Mouse (Mus musculus) ovary, adult 18-20 months (tissue): ENCODE results near the gene 1700086D15Rik.
A peak's percentile ranks its signal among the peaks of the same experiment; 100 is the strongest.

Experiments used
- DNase-seq: peaks from one replicate; pipeline ENCODE4 v3.0.0; 2022; ENCODE audit warnings: low spot score, mixed read lengths

The 1700086D15Rik gene

DNA sequence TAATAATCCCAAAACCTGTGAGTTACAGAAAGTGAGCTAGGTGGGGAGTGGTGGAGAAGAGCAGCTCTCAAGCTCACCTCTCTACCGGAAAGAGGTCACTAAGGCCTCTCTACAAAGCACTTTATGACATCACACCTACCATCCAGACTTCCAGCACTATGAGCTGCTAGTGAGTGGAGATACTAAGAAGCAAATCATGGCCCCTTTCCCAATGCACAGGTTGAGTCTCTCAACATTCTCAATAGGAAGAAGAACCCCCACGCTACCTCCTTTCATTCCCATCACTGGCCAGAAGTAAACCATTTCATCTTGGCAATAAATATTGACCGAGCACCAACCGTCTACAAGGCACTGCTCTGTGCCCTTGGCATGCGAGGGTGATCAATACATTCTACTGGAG lies at the start of gene 1700086D15Rik:
1700086D15Rik (minus strand) TSS at position 101 of the 400 bp plus-strand sequence.
- DNase-seq, result no peak

- no peak for DNase-seq
Observed at GRCm38 (mm10) chr11:65209441-65209840, 49.8 kb upstream of the 1700086D15Rik start.

DNA sequence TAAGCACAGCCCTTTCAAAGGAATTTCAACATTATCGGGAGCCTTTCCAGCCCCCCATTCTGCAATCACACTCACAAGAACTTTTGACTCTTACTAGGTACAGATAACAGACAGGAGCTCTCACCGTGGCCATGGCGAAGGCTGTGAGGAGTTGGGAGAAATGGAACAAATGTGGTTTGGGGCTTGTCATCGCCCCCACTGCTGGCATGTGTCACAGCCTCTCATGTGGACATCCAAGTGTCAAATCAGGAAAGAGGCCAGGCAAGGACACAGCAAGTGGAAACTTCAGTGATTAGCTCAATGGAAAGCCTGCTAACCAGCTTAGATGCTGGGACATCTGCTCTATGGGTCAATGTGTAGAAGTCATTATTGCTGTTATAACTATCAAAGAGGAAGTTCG lies 45.6 kb upstream of the 1700086D15Rik start:
- DNase-seq, result no peak

- DNase-seq, result no peak
Observed at GRCm38 (mm10) chr11:65204651-65205050, 45.0 kb upstream of the 1700086D15Rik start.

DNA sequence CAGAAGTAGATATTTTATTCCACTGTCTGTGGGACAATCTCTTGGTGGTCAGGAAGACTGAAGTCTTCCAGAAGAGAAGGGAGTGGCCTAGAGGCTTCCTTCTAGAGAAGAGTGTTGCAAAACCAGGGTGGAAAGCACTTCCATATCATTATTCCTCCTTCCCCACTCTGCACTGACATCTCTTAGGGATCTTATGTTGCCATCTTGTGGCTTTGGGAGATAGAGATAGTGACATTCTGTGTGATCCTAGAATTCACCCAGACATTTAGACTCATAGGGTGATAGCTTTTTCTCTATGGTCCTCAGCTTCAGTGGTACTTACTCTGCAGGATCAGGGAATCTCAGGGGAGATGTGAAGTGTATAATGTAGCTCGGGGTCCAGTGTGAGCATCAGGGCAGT lies 43.3 kb upstream of the 1700086D15Rik start:
- no peak for DNase-seq

DNA sequence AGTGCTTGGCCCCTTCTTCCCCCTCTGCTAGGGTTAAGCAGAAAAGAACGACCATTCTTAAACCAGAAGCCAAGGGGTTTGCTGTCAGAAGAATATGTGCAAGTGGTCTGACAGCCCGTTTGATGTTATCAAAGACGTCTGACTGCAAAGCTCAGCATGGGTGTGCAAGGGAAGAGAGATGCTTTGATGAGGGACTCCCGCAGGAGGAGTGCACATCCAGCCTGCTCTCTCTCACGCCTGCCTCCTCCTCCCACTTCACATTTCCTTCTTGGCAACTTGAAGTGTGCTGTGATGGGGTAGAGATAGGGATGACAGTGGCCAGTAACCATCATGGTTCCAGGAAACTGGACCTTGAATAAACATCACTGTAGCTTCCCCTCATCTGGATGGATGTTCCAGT lies 42.5 kb upstream of the 1700086D15Rik start:
- DNase-seq, result no peak

DNA sequence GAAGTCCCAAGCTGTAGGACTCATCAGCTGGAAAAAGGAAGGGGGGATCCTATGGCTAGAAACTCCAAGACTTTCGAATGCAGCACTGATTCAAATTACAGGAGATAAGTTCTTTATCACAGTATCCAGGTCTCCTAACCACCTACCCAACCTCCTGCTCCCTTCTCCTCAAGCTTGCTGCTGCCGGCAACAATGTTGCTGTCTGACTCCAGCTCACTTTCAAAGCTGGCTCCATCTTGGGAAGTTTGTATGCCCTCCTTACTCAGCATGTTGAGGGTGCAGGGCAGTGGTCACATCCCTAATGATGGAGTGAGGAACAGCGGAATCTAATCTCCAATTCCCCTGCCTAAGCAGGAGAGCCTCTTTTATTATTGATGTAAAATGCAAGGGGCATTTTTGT lies 38.3 kb upstream of the 1700086D15Rik start:
- no peak for DNase-seq

DNA sequence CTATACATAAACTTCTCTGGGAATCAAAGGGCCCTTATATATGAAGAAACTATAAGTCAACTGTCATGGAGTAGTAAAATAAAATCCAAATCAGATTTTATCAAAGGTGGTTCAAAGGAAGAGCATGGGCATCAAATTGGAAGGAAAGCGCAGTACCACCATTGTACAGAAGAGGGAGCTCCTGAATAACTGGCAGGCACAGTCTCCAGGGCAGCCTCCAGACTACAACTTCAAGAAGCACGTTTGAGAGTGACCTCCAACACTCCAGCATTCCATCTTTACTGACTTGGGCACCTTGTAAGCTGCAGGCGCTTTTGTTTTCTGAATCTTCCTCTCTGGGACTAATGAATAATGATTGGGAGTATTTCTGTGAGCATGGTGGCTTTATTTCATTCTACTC lies 37.6 kb upstream of the 1700086D15Rik start:
- peak; percentile 19 for DNase-seq

DNA sequence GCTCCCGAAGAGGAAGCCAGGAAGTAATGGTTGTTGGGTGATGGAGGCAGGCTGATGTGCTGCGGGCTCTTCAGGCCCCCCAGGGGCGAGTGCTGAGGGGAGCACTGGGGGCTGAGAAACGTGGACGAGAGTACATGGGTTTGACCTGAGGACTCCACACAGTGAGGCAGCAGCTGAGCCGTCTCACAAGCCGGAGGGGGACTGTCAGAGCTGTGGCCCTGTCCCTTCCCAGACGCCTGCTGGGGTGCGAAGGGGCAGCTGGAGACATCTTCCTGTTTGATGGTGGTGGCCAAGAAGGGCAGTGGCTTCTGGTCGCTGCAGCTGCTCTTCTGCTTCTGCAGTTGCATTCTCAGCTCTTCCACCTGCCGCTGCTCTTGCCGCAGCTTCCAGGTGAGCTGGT lies 27.3 kb upstream of the 1700086D15Rik start:
- no peak for DNase-seq

DNA sequence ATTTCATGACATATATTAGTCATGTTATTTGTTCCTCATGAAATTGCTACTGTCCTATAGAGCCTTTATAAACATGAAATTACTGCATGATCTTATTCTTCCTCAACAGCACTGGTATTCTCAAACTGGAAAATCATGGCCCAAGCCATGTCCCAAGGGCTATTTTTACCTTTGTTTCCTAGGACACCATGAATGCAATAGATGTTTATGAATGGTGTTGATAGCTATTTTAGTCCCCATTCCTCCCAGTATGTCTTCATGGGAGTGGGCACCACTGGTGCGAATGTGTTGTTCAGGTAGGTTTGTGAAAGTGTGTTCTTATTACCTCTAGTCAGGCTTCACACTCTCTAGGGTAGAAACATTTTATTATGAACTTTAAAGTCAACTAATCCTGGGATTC lies 25.4 kb upstream of the 1700086D15Rik start:
- DNase-seq, result no peak

- no peak for DNase-seq
Observed at GRCm38 (mm10) chr11:65170121-65170750, 10.5 kb upstream of the 1700086D15Rik start.

DNA sequence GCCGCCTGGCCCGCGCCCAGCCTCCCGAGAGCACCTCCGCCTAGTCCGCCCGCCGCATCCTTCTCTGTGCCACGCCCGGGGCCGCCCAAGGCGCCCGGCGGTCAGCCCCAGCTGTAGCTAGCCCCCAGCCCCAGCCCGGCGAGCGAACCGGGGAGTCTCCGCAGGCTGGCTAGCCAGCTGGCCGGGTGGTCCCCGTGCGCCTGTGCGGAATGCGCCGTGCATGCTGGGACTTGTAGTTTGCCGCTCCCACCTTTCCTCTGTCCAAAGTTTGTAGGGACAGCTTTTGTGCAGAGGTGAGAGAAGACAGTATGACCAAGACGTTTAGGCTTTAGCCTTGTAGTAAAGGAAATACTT lies 3.1 kb upstream of the 1700086D15Rik start, which contains the start of gene Arhgap44:
Arhgap44 (minus strand) TSS at position 195 of the 354 bp plus-strand sequence.
- DNase-seq, result peak; percentile 30

DNA sequence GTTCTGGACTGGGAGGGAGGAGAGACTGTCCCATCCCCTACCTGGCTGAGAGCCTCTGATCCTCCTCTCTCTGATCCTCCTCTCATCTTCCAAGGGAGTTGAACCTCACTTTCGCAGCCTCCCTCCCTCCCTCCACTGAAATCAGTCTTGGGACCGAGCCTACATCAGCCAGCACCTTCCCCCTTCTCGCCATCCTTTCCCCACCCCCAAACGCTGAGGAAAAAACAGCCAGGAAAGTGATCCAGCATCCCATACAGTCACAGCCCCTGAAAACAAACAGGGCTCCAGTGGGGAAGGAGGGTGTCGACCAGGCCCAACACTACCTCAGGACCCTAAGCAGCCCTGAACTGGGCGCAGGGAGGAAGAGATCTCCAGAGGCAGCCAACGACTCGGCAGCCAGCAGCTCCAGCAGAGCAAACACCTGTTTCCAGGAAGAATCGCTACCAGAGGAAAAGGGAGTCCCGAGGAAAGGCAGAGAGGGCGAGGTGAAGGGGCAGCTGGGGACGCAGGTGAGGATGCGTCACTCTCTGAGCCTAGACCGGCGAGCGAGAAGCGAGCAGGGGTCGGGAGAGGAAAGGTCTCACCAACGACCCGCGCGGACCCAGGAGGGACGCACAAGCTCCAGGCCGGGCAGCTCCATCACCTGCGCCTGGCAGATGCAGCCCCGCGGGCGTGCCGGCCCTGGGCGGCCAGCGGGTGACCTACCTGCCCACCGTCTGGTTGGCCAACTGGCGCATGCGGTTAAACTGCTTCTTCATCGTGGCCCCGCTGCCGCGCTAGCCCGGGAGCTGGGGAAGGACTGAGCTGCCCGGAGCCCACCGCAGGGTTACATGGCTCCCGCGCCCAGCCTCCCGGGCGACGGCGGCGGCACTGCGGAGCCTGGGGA lies 2.4 kb upstream of the 1700086D15Rik start:
- DNase-seq, result peak; percentile 4

GRCm38 (mm10) chr11:65160991-65161880 lies 1.5 kb upstream of the 1700086D15Rik start:
- no peak for DNase-seq

GRCm38 (mm10) chr11:65158658-65158990 lies 1.1 kb downstream of the 1700086D15Rik start:
- DNase-seq, result no peak

DNA sequence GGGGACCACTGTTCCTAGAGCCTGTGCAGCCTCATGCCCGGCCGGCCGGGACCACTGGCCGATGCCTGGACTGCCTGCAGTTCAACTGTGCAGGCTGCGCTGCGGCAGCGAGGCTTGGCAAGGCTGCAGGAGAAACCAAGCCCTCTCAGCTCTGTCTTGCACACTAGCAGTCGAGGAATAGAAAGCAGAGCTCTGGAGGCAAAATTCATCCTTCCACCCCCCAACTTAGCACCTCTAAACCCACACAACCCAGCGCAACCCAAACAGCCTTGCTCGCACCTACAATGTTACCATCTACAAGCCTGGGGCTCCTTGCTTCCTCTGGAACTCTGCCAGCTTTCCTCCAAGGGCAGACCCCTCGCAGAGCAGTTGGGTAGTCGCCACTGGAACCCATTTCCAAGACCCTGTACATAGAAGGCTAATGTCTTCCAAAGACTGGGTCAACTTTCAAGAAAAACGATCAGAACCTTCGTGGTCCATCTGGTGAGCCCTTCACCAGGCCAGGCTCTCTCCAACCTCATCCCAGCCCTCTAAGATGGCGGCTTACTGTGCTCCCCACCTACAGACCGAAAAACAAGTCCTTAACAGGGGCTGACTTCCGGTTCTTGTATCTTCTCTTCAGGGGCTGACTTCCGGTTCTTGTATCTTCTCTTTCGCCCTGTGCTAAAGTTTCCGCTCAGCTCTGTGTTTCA lies 1.6 kb downstream of the 1700086D15Rik start:
- DNase-seq, result no peak

DNA sequence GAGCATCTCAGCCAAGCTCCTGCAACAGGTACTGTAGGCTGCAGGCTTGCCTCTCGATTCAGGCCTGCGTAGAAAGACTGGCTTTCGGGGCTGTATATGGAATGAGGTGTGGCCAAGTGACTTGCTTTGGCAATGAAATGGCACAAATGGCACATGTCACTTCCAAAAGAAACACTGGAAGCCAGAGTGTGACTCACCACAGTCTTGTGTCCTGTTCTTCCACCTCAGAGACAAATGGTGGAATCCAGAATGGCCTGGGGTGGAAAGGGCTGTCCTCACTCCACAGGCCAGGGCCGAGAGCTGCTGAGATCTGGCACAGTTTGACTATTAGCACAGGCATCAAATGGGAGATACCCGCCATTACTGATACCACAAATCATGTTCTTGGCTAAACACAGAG lies 6.7 kb downstream of the 1700086D15Rik start:
- no peak for DNase-seq

- no peak for DNase-seq
Observed at GRCm38 (mm10) chr11:65148441-65148840, 11.2 kb downstream of the 1700086D15Rik start.

GRCm38 (mm10) chr11:65142838-65143417 lies 16.8 kb downstream of the 1700086D15Rik start:
- no peak for DNase-seq

GRCm38 (mm10) chr11:65139030-65139429 lies 20.7 kb downstream of the 1700086D15Rik start:
- DNase-seq, result no peak

DNA sequence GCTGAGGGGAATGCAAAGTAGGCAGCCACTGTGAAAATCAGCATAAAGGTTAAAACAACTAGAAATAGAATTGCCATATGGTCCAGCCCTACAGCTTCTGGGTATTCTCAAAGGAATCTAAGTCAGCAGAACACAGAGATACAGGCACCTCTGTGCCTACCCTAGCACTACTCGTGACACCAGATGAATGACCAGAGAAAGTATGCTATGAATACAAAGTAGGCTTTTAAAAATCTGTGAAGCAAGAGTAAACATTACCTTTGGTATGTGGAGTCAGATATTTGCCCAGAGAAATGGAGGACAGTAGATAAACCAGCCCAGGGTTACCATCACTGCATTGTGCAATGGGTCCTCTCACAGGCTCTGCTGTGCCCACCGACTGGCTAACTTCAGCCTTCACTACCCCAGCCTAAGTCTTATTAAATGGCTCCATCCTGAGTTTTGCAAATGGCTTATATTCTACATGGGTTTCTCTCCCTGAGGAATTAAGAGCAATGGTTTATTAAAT lies 22.5 kb downstream of the 1700086D15Rik start:
- no peak for DNase-seq
